Comparison of ENCODE assay signal across 14 mouse cellular contexts in the genomic region with DNA sequence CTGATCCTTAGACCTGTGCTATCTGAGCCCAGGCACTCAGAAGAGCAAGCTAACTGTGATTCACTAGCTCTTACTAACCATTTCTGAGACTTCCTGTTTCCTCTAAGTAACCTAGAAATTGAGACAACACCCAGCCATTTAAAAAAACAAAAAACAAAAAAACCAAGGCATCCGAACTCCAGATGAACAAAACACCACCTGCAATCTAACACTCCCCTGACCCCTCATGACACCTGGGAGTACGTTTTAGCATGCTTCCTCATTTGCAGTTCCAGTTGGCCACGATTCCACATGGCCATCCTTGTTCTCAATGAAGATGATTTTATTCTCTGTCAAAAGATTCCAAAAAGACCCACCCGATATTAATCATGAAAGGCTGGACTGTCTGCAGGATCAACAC. TPM values are rescaled to one million over a fixed set of nuclear protein-coding genes. Genes with fewer than 3 reads are reported as not detected.
A peak's percentile ranks its signal among the peaks of the same experiment; 100 is the strongest.
DNase-seq lines count a peak whose midpoint lies in the region; ATAC-seq lines count a peak whose summit lies in the region.
"Had no signal": no experiment of that assay in that cellular context is flagged by ENCODE, and none has a peak within 500 bp of the region (broad histone marks: within the 10 kb centered on the region; RNA-seq: fewer than 3 reads in every experiment).

No protein-coding gene starts in this region.

- no peaks in the 10 kb centered on the region for H3K27me3 ChIP-seq in splenic B cell, adult 2 months (ENCODE audit: control insufficient read depth, insufficient read depth, low read length, poor library complexity, severe bottlenecking)
- H3K27me3 ChIP-seq: hindbrain, embryonic 15.5 days; limb, embryonic 15.5 days; lung, embryonic 15.5 days had no signal

- H3K27ac ChIP-seq in brown adipose tissue, adult 24 weeks (replicated peaks; ENCODE audit: low read depth, low read length) = peak overlapping the region; percentile 3; the same call in 1 of the 2 replicates
- H3K27ac ChIP-seq: hindbrain, embryonic 15.5 days; limb, embryonic 15.5 days; lung, embryonic 15.5 days had no signal

- peak; percentile 60 for ATAC-seq in CD4-positive, CD25-positive, alpha-beta regulatory T cell, adult 4 months
- ATAC-seq: forebrain, embryonic 14.5 days had no signal

- H3K4me3 ChIP-seq in brown adipose tissue, adult 24 weeks (ENCODE audit: insufficient read depth, low read depth, low read length) = no peak overlapping the region
- H3K4me3 ChIP-seq: gastrocnemius, adult 2 months; hindbrain, embryonic 15.5 days; limb, embryonic 15.5 days; lung, embryonic 15.5 days; myocyte had no signal

- no peaks in the 10 kb centered on the region; the same call in 1 of the 2 replicates for H3K36me3 ChIP-seq in splenic B cell, adult 2 months (ENCODE audit: control insufficient read depth, insufficient read depth, low read length, poor library complexity, severe bottlenecking)
- H3K36me3 ChIP-seq: hindbrain, embryonic 15.5 days; limb, embryonic 15.5 days; lung, embryonic 15.5 days had no signal

- peak; percentile 27 to 45 for DNase-seq in spleen, postnatal 36 days (ENCODE audit: low spot score in 2 of 2)
- no peak for DNase-seq in spleen, adult 12 weeks (ENCODE audit: low spot score)
- DNase-seq in splenic B cell, adult 2 months (ENCODE audit: low read depth, low spot score) = peak; percentile 67
- DNase-seq in urinary bladder, adult 18-20 months (ENCODE audit: low spot score in 2 of 2) = no peak
- DNase-seq in urinary bladder, postnatal 10 days (ENCODE audit: low spot score) = no peak
- DNase-seq: cerebellum, adult 9-10 months had no signal

- no peaks in the 10 kb centered on the region for H3K4me1 ChIP-seq in brown adipose tissue, adult 24 weeks (ENCODE audit: control insufficient read depth, insufficient read depth, insufficient read length, low read length)
- H3K4me1 ChIP-seq: hindbrain, embryonic 15.5 days; lung, embryonic 15.5 days had no signal

RNA-seq across cellular contexts. Expression of a gene that starts 13.0 kb away (rescaled TPM):
- 100 to 1,000 TPM; 247 to 339 TPM for polyA plus RNA-seq in CD4-positive, CD25-positive, alpha-beta regulatory T cell, adult 4 months (2017; shearing (Covaris generic))
- 1.7 and 3.0 TPM in 2 replicates for polyA plus RNA-seq in brown adipose tissue, adult 24 weeks (2012; ENCODE audit: insufficient read depth, insufficient read length, missing spikeins)
- polyA plus RNA-seq: myocyte had no signal

Comparison
In these comparisons a context has a peak if more than half of its experiments do, and no peak if none do; other contexts are left out.
1. DNase-seq: peak in spleen, postnatal 36 days (2 of 2) and splenic B cell, adult 2 months (single experiment); none in spleen, adult 12 weeks (single experiment), urinary bladder, adult 18-20 months (0 of 2) and urinary bladder, postnatal 10 days (single experiment).
2. RNA of a gene that starts 13.0 kb away (polyA plus RNA-seq): 247 to 339 TPM in CD4-positive, CD25-positive, alpha-beta regulatory T cell, adult 4 months; 1.7 to 3.0 TPM in brown adipose tissue, adult 24 weeks; every median in the first group is over 10 times any median in the second.